20 mouse cellular contexts compared by ENCODE assay signal in genomic region chr12:32628552-32628951, GRCm38 (mm10).
"Had no signal": no experiment of that assay in that cellular context is flagged by ENCODE, and none has a peak within 500 bp of the region (broad histone marks: within the 10 kb centered on the region; RNA-seq: fewer than 3 reads in every experiment).

No protein-coding gene starts in this region.

- H3K27ac ChIP-seq: kidney, embryonic 15.5 days; liver, embryonic 13.5 days; macrophage; midbrain, embryonic 12.5 days; midbrain, embryonic 15.5 days; neural tube, embryonic 12.5 days; neural tube, embryonic 15.5 days; stomach, postnatal 0 days had no signal

- DNase-seq: kidney, adult 2 months; kidney, postnatal 14 days; kidney, postnatal 4 days; left cerebral cortex, postnatal 4 days; liver, embryonic 13.5 days; lung, adult 2 months; lung, postnatal 14 days; right cerebral cortex, adult 18-20 months; right cerebral cortex, postnatal 14 days; right cerebral cortex, postnatal 4 days; thymus, adult 2 months; thymus, postnatal 14 days; thymus, postnatal 4 days had no signal

- H3K4me1 ChIP-seq: kidney, embryonic 15.5 days; liver, embryonic 13.5 days; midbrain, embryonic 12.5 days; midbrain, embryonic 15.5 days; neural tube, embryonic 12.5 days; neural tube, embryonic 15.5 days had no signal

- H3K9ac ChIP-seq: kidney, embryonic 15.5 days; liver, embryonic 13.5 days; midbrain, embryonic 12.5 days; midbrain, embryonic 15.5 days; neural tube, embryonic 12.5 days; neural tube, embryonic 15.5 days had no signal

- ATAC-seq: midbrain, embryonic 15.5 days had no signal

- H3K27me3 ChIP-seq: kidney, embryonic 15.5 days; liver, embryonic 13.5 days; midbrain, embryonic 12.5 days; midbrain, embryonic 15.5 days; neural tube, embryonic 12.5 days; neural tube, embryonic 15.5 days had no signal

- H3K36me3 ChIP-seq: kidney, embryonic 15.5 days; liver, embryonic 13.5 days; midbrain, embryonic 12.5 days; midbrain, embryonic 15.5 days; neural tube, embryonic 12.5 days; neural tube, embryonic 15.5 days had no signal

- H3K4me2 ChIP-seq: kidney, embryonic 15.5 days; liver, embryonic 13.5 days; midbrain, embryonic 12.5 days; midbrain, embryonic 15.5 days; neural tube, embryonic 12.5 days; neural tube, embryonic 15.5 days had no signal

- H3K9me3 ChIP-seq: kidney, embryonic 15.5 days; liver, embryonic 13.5 days; midbrain, embryonic 12.5 days; midbrain, embryonic 15.5 days; neural tube, embryonic 12.5 days; neural tube, embryonic 15.5 days had no signal

- H3K4me3 ChIP-seq: kidney, embryonic 15.5 days; liver, embryonic 13.5 days; midbrain, embryonic 12.5 days; midbrain, embryonic 15.5 days; neural tube, embryonic 12.5 days; neural tube, embryonic 15.5 days had no signal
